Mouse (Mus musculus): Measurements from ENCODE around the gene Lyrm4. TPM values are rescaled to one million over a fixed set of nuclear protein-coding genes. Genes with fewer than 3 reads are reported as not detected.

The Lyrm4 gene
- total and polyA plus RNA-seq, 3 experiments: 10.9 to 27.0 (median 26.3) TPM

DNA sequence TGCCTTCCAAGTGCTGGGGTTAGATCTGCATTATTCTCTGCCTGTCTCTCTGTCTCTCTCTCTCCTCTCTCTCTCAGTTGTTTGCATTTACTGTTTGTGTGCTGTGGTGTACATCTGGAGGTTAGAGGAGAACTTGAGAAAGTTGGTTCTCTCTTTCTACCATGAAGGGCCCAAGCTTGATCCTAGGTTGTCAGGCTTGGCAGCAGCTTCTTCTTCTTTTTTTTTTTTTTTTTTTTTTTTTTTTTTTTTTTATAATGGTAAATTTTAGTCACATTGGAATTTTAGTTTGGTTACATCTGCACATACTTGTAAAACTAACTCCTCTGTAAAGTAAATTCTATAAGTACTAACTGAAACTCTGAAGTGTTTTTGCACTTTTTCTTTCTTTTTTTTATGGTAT is 3.3 kb upstream of the Lyrm4 start:
- dilution Hi-C loops (cut with MboI; ENCODE audit: extremely low pct_ligation_motif_present, extremely low pct_unique_long_range_greater_than_20kb, low sequenced_read_pairs) (no loop called here), in situ Hi-C loops (cut with MboI; ENCODE audit: low pct_ligation_motif_present, low pct_unique_long_range_greater_than_20kb, low sequenced_read_pairs) (no loop called here)
- H3K9me3 ChIP-seq (replicated peaks; ENCODE audit: low read length): no peaks in the 10 kb centered on the region
- H3K27me3 ChIP-seq (replicated peaks): no peaks in the 10 kb centered on the region
- H3K36me3 ChIP-seq (replicated peaks in 1 of 2; ENCODE audit: control insufficient read depth in 1 of 2, insufficient read depth in 1 of 2, low read length in 1 of 2): no peaks in the 10 kb centered on the region
- H3K27ac ChIP-seq (ENCODE audit: insufficient read depth, low read depth): no peak overlapping the region
- DNase-seq (ENCODE audit: extremely low read depth): no peak
- peak; percentile 60 for TF ChIP-seq ZNF384 (IDR thresholded peaks at IDR 0.05; ENCODE audit: low read depth, low read length)
- no peak for TF ChIP-seq NELFE (IDR thresholded peaks at IDR 0.05; ENCODE audit: low read depth, low read length)
- H3K79me2 ChIP-seq (replicated peaks; ENCODE audit: control insufficient read depth, extremely low read depth, insufficient read depth, poor library complexity, severe bottlenecking): peaks cover 32% of the 10 kb centered on the region
- H3K4me1 ChIP-seq (ENCODE audit: control insufficient read depth in 1 of 2, insufficient read depth in 2 of 2): peaks cover 6 to 24% of the 10 kb centered on the region in 2 experiments; a peak in 3 of 4 replicates
- H3K9ac ChIP-seq (ENCODE audit: insufficient read depth, low read depth): no peak overlapping the region
- no peak overlapping the region for H3K4me2 ChIP-seq (ENCODE audit: insufficient read depth, low read depth, poor library complexity, severe bottlenecking)
- no peak overlapping the region for H3K4me3 ChIP-seq (replicated peaks in 1 of 3; ENCODE audit: low read depth in 2 of 3, low read length in 2 of 3, poor library complexity in 1 of 3)

- Histone ChIP-seq H3K27ac (ENCODE audit: insufficient read depth, low read depth) (no peak overlapping the region), H3K79me2 (replicated peaks; ENCODE audit: control insufficient read depth, extremely low read depth, insufficient read depth, poor library complexity, severe bottlenecking) (peaks cover 31% of the 10 kb centered on the region), H3K27me3 (replicated peaks) (no peaks in the 10 kb centered on the region), H3K4me3 (replicated peaks in 1 of 3; ENCODE audit: low read depth in 2 of 3, low read length in 2 of 3, poor library complexity in 1 of 3) (no peak overlapping the region), H3K4me1 (ENCODE audit: control insufficient read depth in 1 of 2, insufficient read depth in 2 of 2) (peaks cover 8 to 33% of the 10 kb centered on the region in 2 experiments; a peak in 3 of 4 replicates), H3K9me3 (replicated peaks; ENCODE audit: low read length) (no peaks in the 10 kb centered on the region), H3K9ac (ENCODE audit: insufficient read depth, low read depth) (no peak overlapping the region), H3K36me3 (replicated peaks in 1 of 2; ENCODE audit: control insufficient read depth in 1 of 2, insufficient read depth in 1 of 2, low read length in 1 of 2) (no peaks in the 10 kb centered on the region), H3K4me2 (ENCODE audit: insufficient read depth, low read depth, poor library complexity, severe bottlenecking) (no peak overlapping the region)
- in situ Hi-C loops (cut with MboI; ENCODE audit: low pct_ligation_motif_present, low pct_unique_long_range_greater_than_20kb, low sequenced_read_pairs): loop anchor here (10.0 kb wide), 1 partner anchor 95 kb away; no protein-coding TSS in a partner anchor
- TF ChIP-seq SMC3 (IDR thresholded peaks at IDR 0.05; ENCODE audit: low read depth, low read length) (peak; percentile 85), RAD21 (IDR thresholded peaks at IDR 0.05; ENCODE audit: low read depth, low read length) (peak; percentile 60), CTCF (conservative IDR thresholded peaks at IDR 0.05 in 1 of 2, IDR thresholded peaks at IDR 0.05 in 1 of 2; ENCODE audit: low read depth in 2 of 2, low read length in 2 of 2) (peak in 1 of 2 experiments; percentile 72; a peak in 2 of 4 replicates), E2F4 (IDR thresholded peaks at IDR 0.05; ENCODE audit: insufficient replicate concordance, low read depth, low read length) (no peak)
- DNase-seq (ENCODE audit: extremely low read depth): peak; percentile 60
- dilution Hi-C loops (cut with MboI; ENCODE audit: extremely low pct_ligation_motif_present, extremely low pct_unique_long_range_greater_than_20kb, low sequenced_read_pairs): no loop called here
Observed at GRCm38 (mm10) chr13:36119684-36120083, 2.4 kb upstream of the Lyrm4 start.

DNA sequence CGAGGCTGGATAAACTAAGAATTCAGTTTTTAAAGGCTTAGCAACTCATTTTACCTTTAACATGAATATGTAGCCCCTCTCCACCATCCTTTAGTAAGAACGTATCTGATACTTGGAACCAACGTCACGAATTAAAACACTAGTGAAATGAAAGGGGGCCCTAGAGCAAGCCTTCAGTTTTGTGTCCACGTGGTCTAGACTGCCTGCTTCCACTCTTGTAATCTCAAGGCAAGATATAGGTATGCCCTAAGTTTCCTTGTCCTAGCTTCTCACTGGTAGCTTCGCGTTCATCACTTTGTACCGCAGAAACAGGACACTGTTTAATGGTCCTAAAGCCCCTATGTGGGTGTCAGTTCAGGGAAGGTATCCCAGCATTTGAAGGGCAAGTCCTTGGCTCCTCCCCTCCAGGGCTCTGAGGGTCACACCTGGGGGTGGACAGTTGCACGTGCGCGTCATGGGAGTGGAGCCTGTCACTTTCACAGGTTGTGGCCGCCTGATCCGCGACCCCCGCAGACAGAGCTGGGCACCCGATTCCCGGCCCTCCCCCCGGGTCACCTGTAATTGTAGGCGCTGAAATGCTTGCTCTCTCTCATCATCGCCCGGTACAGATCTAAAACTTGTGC is 695 bp downstream of the Lyrm4 start:
- DNase-seq (ENCODE audit: extremely low read depth): peak; percentile 56
- in situ Hi-C loops (cut with MboI; ENCODE audit: low pct_ligation_motif_present, low pct_unique_long_range_greater_than_20kb, low sequenced_read_pairs): loop anchor here (10.0 kb wide), 1 partner anchor 92 kb away; no protein-coding TSS in a partner anchor
- no peaks in the 10 kb centered on the region for H3K27me3 ChIP-seq (replicated peaks)
- H3K4me1 ChIP-seq (ENCODE audit: control insufficient read depth in 1 of 2, insufficient read depth in 2 of 2): peaks cover 8 to 61% of the 10 kb centered on the region in 2 experiments; a peak in 3 of 4 replicates
- H3K36me3 ChIP-seq (replicated peaks in 1 of 2; ENCODE audit: control insufficient read depth in 1 of 2, insufficient read depth in 1 of 2, low read length in 1 of 2): peaks cover 0 to 6% of the 10 kb centered on the region in 2 experiments
- no peak overlapping the region for H3K27ac ChIP-seq (ENCODE audit: insufficient read depth, low read depth)
- dilution Hi-C loops (cut with MboI; ENCODE audit: extremely low pct_ligation_motif_present, extremely low pct_unique_long_range_greater_than_20kb, low sequenced_read_pairs): no loop called here
- no peaks in the 10 kb centered on the region for H3K9me3 ChIP-seq (replicated peaks; ENCODE audit: low read length)
- peak overlapping the region; percentile 80 for H3K9ac ChIP-seq (ENCODE audit: insufficient read depth, low read depth)
- peak overlapping the region; percentile 92 for H3K4me2 ChIP-seq (ENCODE audit: insufficient read depth, low read depth, poor library complexity, severe bottlenecking)
- TF ChIP-seq PAX5 (IDR thresholded peaks at IDR 0.05; ENCODE audit: low read length) (no peak), ZKSCAN1 (IDR thresholded peaks at IDR 0.05; ENCODE audit: borderline replicate concordance, low read depth, low read length) (no peak), POLR2A (IDR thresholded peaks at IDR 0.05; ENCODE audit: low read depth, low read length) (no peak), MEF2A (IDR thresholded peaks at IDR 0.05; ENCODE audit: borderline replicate concordance, low read depth, low read length) (no peak), BHLHE40 (IDR thresholded peaks at IDR 0.05; ENCODE audit: low read depth, low read length) (peak; percentile 97), MYC (IDR thresholded peaks at IDR 0.05; ENCODE audit: low read depth, low read length) (peak; percentile 69), JUND (conservative IDR thresholded peaks at IDR 0.05; ENCODE audit: low read depth, low read length) (no peak), MXI1 (IDR thresholded peaks at IDR 0.05; ENCODE audit: low read depth, low read length) (peak; percentile 82), GABPA (IDR thresholded peaks at IDR 0.05; ENCODE audit: insufficient replicate concordance, low read depth, low read length) (no peak), MAX (IDR thresholded peaks at IDR 0.05; ENCODE audit: low read length) (peak; percentile 66), ZNF384 (IDR thresholded peaks at IDR 0.05; ENCODE audit: low read depth, low read length) (no peak), USF2 (conservative IDR thresholded peaks at IDR 0.05; ENCODE audit: low read depth, low read length) (0 out of 2 replicates have a peak, but pooled peaks have one; percentile 13), USF1 (IDR thresholded peaks at IDR 0.05; ENCODE audit: low read depth, low read length) (no peak)
- H3K79me2 ChIP-seq (replicated peaks; ENCODE audit: control insufficient read depth, extremely low read depth, insufficient read depth, poor library complexity, severe bottlenecking): peaks cover 15% of the 10 kb centered on the region
- H3K4me3 ChIP-seq (replicated peaks in 1 of 3; ENCODE audit: low read depth in 2 of 3, low read length in 2 of 3, poor library complexity in 1 of 3): peak overlapping the region; percentile 59 to 91 (median 80)
